Mouse (Mus musculus): ENCODE results near the gene Abcb1b. TPM values are rescaled to one million over a fixed set of nuclear protein-coding genes. Genes with fewer than 3 reads are reported as not detected.
"Not testable (repeated sequence)": the region's sequence is repeated elsewhere in the genome, so short reads cannot be mapped to it uniquely, and the experiment has no call there.

Abcb1b gene
- polyA plus RNA-seq, 1 experiment from 2014 or later = 1.1 TPM

- no peak overlapping the region for H3K4me3 ChIP-seq
- DNase-seq (ENCODE audit: low spot score) = no peak
- no peaks in the 10 kb centered on the region for H3K4me1 ChIP-seq
- 75% methylated on average over 8 of the region's 8 CpGs for WGBS
- H3K36me3 ChIP-seq = no peaks in the 10 kb centered on the region
- no peaks in the 10 kb centered on the region for H3K27me3 ChIP-seq (ENCODE audit: insufficient read depth, poor library complexity, severe bottlenecking)
- no peaks in the 10 kb centered on the region for H3K9me3 ChIP-seq
- no peak overlapping the region for H3K27ac ChIP-seq
Observed at GRCm38 (mm10) chr5:8838661-8839438, 40.9 kb downstream of the Abcb1b start.

- Histone ChIP-seq H3K4me1 (no peaks in the 10 kb centered on the region), H3K36me3 (no peaks in the 10 kb centered on the region), H3K27ac (no peak overlapping the region), H3K4me3 (no peak overlapping the region), H3K9me3 (no peaks in the 10 kb centered on the region), H3K27me3 (ENCODE audit: insufficient read depth, poor library complexity, severe bottlenecking) (no peaks in the 10 kb centered on the region)
- no peak for DNase-seq (ENCODE audit: low spot score)
- WGBS = 87% methylated on average over 4 of the region's 4 CpGs
Observed at GRCm38 (mm10) chr5:8839651-8840050, 41.7 kb downstream of the Abcb1b start.

- Histone ChIP-seq H3K9me3 (no peaks in the 10 kb centered on the region), H3K4me1 (no peaks in the 10 kb centered on the region), H3K36me3 (no peaks in the 10 kb centered on the region), H3K27me3 (ENCODE audit: insufficient read depth, poor library complexity, severe bottlenecking) (no peaks in the 10 kb centered on the region), H3K27ac (no peak overlapping the region), H3K4me3 (no peak overlapping the region)
- WGBS = 35% methylated on average over 5 of the region's 5 CpGs
- DNase-seq (ENCODE audit: low spot score) = no peak
Observed at GRCm38 (mm10) chr5:8840887-8841286, 42.9 kb downstream of the Abcb1b start.

GRCm38 (mm10) chr5:8842815-8843214, 44.9 kb downstream of the Abcb1b start:
- no peak for DNase-seq (ENCODE audit: low spot score)
- H3K4me3 ChIP-seq = no peak overlapping the region
- no peak overlapping the region for H3K27ac ChIP-seq
- 46% methylated on average over 3 of the region's 3 CpGs for WGBS
- H3K4me1 ChIP-seq = no peaks in the 10 kb centered on the region
- H3K36me3 ChIP-seq = no peaks in the 10 kb centered on the region
- H3K9me3 ChIP-seq = no peaks in the 10 kb centered on the region
- H3K27me3 ChIP-seq (ENCODE audit: insufficient read depth, poor library complexity, severe bottlenecking) = no peaks in the 10 kb centered on the region

GRCm38 (mm10) chr5:8848607-8849575, 50.9 kb downstream of the Abcb1b start:
- 66% methylated on average over 8 of the region's 9 CpGs for WGBS

GRCm38 (mm10) chr5:8850851-8851250, 52.9 kb downstream of the Abcb1b start:
- no peak for DNase-seq (ENCODE audit: low spot score)
- Histone ChIP-seq H3K4me1 (no peaks in the 10 kb centered on the region), H3K9me3 (no peaks in the 10 kb centered on the region), H3K27ac (no peak overlapping the region), H3K36me3 (no peaks in the 10 kb centered on the region), H3K4me3 (no peak overlapping the region), H3K27me3 (ENCODE audit: insufficient read depth, poor library complexity, severe bottlenecking) (no peaks in the 10 kb centered on the region)
- WGBS = 73% methylated on average over 4 of the region's 4 CpGs

More at GRCm38 (mm10) chr5:8848607-8849575, 50.9 kb downstream of the Abcb1b start:
- not testable (repeated sequence) for H3K27me3 ChIP-seq (ENCODE audit: insufficient read depth, poor library complexity, severe bottlenecking); H3K4me3 ChIP-seq; H3K27ac ChIP-seq; H3K9me3 ChIP-seq; H3K4me1 ChIP-seq; DNase-seq (ENCODE audit: low spot score); H3K36me3 ChIP-seq

GRCm38 (mm10) chr5:8857201-8857600, 59.3 kb downstream of the Abcb1b start:
- H3K9me3 ChIP-seq = no peaks in the 10 kb centered on the region
- DNase-seq (ENCODE audit: low spot score) = no peak
- WGBS = 76% methylated on average over 6 of the region's 6 CpGs

GRCm38 (mm10) chr5:8861811-8862210, 63.9 kb downstream of the Abcb1b start:
- Histone ChIP-seq H3K9me3 (no peaks in the 10 kb centered on the region), H3K36me3 (no peaks in the 10 kb centered on the region), H3K27ac (no peak overlapping the region), H3K4me3 (no peak overlapping the region), H3K4me1 (no peaks in the 10 kb centered on the region), H3K27me3 (ENCODE audit: insufficient read depth, poor library complexity, severe bottlenecking) (no peaks in the 10 kb centered on the region)
- no peak for DNase-seq (ENCODE audit: low spot score)
- WGBS = 81% methylated on average over 1 of the region's 1 CpGs

More at GRCm38 (mm10) chr5:8857201-8857600, 59.3 kb downstream of the Abcb1b start:
- Histone ChIP-seq H3K4me3 (no peak overlapping the region), H3K4me1 (no peaks in the 10 kb centered on the region), H3K27me3 (ENCODE audit: insufficient read depth, poor library complexity, severe bottlenecking) (no peaks in the 10 kb centered on the region), H3K36me3 (no peaks in the 10 kb centered on the region), H3K27ac (no peak overlapping the region)

GRCm38 (mm10) chr5:8863580-8864337, 65.8 kb downstream of the Abcb1b start:
- Histone ChIP-seq H3K27ac (no peak overlapping the region), H3K4me3 (no peak overlapping the region), H3K9me3 (no peaks in the 10 kb centered on the region), H3K4me1 (no peaks in the 10 kb centered on the region), H3K27me3 (ENCODE audit: insufficient read depth, poor library complexity, severe bottlenecking) (no peaks in the 10 kb centered on the region), H3K36me3 (no peaks in the 10 kb centered on the region)
- no peak for DNase-seq (ENCODE audit: low spot score)
- WGBS = 68% methylated on average over 14 of the region's 14 CpGs

- H3K9me3 ChIP-seq; H3K27ac ChIP-seq; H3K36me3 ChIP-seq; H3K4me1 ChIP-seq; H3K4me3 ChIP-seq; DNase-seq (ENCODE audit: low spot score); H3K27me3 ChIP-seq (ENCODE audit: insufficient read depth, poor library complexity, severe bottlenecking): not testable (repeated sequence)
- 91% methylated on average over 11 of the region's 11 CpGs for WGBS
Observed at GRCm38 (mm10) chr5:8865630-8866029, 67.7 kb downstream of the Abcb1b start.

GRCm38 (mm10) chr5:8866366-8866765, 68.4 kb downstream of the Abcb1b start:
- Histone ChIP-seq H3K36me3 (no peaks in the 10 kb centered on the region), H3K9me3 (no peaks in the 10 kb centered on the region), H3K27ac (no peak overlapping the region), H3K4me1 (no peaks in the 10 kb centered on the region), H3K4me3 (no peak overlapping the region), H3K27me3 (ENCODE audit: insufficient read depth, poor library complexity, severe bottlenecking) (no peaks in the 10 kb centered on the region)
- DNase-seq (ENCODE audit: low spot score) = no peak
- 81% methylated on average over 5 of the region's 5 CpGs for WGBS

- Histone ChIP-seq H3K27ac (no peak overlapping the region), H3K27me3 (ENCODE audit: insufficient read depth, poor library complexity, severe bottlenecking) (no peaks in the 10 kb centered on the region), H3K4me3 (no peak overlapping the region), H3K9me3 (no peaks in the 10 kb centered on the region), H3K4me1 (no peaks in the 10 kb centered on the region), H3K36me3 (no peaks in the 10 kb centered on the region)
- 13% methylated on average over 1 of the region's 1 CpGs for WGBS
- DNase-seq (ENCODE audit: low spot score) = no peak
Observed at GRCm38 (mm10) chr5:8868019-8868418, 70.1 kb downstream of the Abcb1b start.
